Mouse (Mus musculus): ENCODE data around the gene Micall1. TPM values are rescaled to one million over a fixed set of nuclear protein-coding genes. Genes with fewer than 3 reads are reported as not detected.
A peak's percentile ranks its signal among the peaks of the same experiment; 100 is the strongest.

Micall1 gene
- total and polyA plus RNA-seq, 2 experiments from 2014 or later: 10.3 to 35.5 TPM

- DNase-seq (ENCODE audit: low spot score): no peak
- WGBS: 83% methylated on average over 5 of the region's 5 CpGs
- no peak for TF ChIP-seq CTCF (IDR thresholded peaks at IDR 0.05)
- no peak overlapping the region for H3K4me3 ChIP-seq (ENCODE audit: low read depth, low read length)
- H3K4me1 ChIP-seq (ENCODE audit: insufficient read depth, low read length): no peaks in the 10 kb centered on the region
- no peak overlapping the region for H3K27ac ChIP-seq (ENCODE audit: low read depth, low read length)
- H3K4me2 ChIP-seq (ENCODE audit: low read depth, low read length, poor library complexity, severe bottlenecking): no peak overlapping the region
- H3K27me3 ChIP-seq (ENCODE audit: insufficient read depth, low read length): no peaks in the 10 kb centered on the region
- no peak overlapping the region for H3K9ac ChIP-seq (replicated peaks; ENCODE audit: low read length, poor library complexity, severe bottlenecking)
- H3K36me3 ChIP-seq (ENCODE audit: insufficient read depth, low read length): peaks cover 42% of the 10 kb centered on the region
- ATAC-seq (ENCODE audit: low FRiP score): no peak
- no peaks in the 10 kb centered on the region for H3K9me3 ChIP-seq (ENCODE audit: low read length)
Observed at GRCm38 (mm10) chr15:79095483-79095882, 13.2 kb upstream of the Micall1 start.

GRCm38 (mm10) chr15:79096556-79096955 lies 12.1 kb upstream of the Micall1 start:
- Histone ChIP-seq H3K4me3 (ENCODE audit: low read depth, low read length) (no peak overlapping the region), H3K4me1 (ENCODE audit: insufficient read depth, low read length) (no peaks in the 10 kb centered on the region), H3K9ac (replicated peaks; ENCODE audit: low read length, poor library complexity, severe bottlenecking) (no peak overlapping the region), H3K9me3 (ENCODE audit: low read length) (no peaks in the 10 kb centered on the region), H3K4me2 (ENCODE audit: low read depth, low read length, poor library complexity, severe bottlenecking) (no peak overlapping the region), H3K36me3 (ENCODE audit: insufficient read depth, low read length) (peaks cover 32% of the 10 kb centered on the region), H3K27ac (ENCODE audit: low read depth, low read length) (no peak overlapping the region), H3K27me3 (ENCODE audit: insufficient read depth, low read length) (no peaks in the 10 kb centered on the region)
- DNase-seq (ENCODE audit: low spot score): no peak
- no peak for TF ChIP-seq CTCF (IDR thresholded peaks at IDR 0.05)
- WGBS: 65% methylated on average over 3 of the region's 3 CpGs
- ATAC-seq (ENCODE audit: low FRiP score): no peak

GRCm38 (mm10) chr15:79097135-79097534 lies 11.6 kb upstream of the Micall1 start:
- no peak overlapping the region for H3K9ac ChIP-seq (replicated peaks; ENCODE audit: low read length, poor library complexity, severe bottlenecking)
- 40% methylated on average over 2 of the region's 2 CpGs for WGBS
- no peak overlapping the region for H3K27ac ChIP-seq (ENCODE audit: low read depth, low read length)

GRCm38 (mm10) chr15:79097611-79098025 lies 11.1 kb upstream of the Micall1 start:
- 51% methylated on average over 6 of the region's 6 CpGs for WGBS
- Histone ChIP-seq H3K4me1 (ENCODE audit: insufficient read depth, low read length) (no peaks in the 10 kb centered on the region), H3K27ac (ENCODE audit: low read depth, low read length) (0 out of 2 replicates have a peak overlapping the region, but pooled peaks have one; percentile 6), H3K27me3 (ENCODE audit: insufficient read depth, low read length) (no peaks in the 10 kb centered on the region), H3K9ac (replicated peaks; ENCODE audit: low read length, poor library complexity, severe bottlenecking) (no peak overlapping the region), H3K36me3 (ENCODE audit: insufficient read depth, low read length) (peaks cover 24% of the 10 kb centered on the region), H3K9me3 (ENCODE audit: low read length) (no peaks in the 10 kb centered on the region), H3K4me2 (ENCODE audit: low read depth, low read length, poor library complexity, severe bottlenecking) (no peak overlapping the region), H3K4me3 (ENCODE audit: low read depth, low read length) (no peak overlapping the region)
- TF ChIP-seq CTCF (IDR thresholded peaks at IDR 0.05): no peak
- DNase-seq (ENCODE audit: low spot score): peak; percentile 65
- no peak for ATAC-seq (ENCODE audit: low FRiP score)

More at GRCm38 (mm10) chr15:79097135-79097534, 11.6 kb upstream of the Micall1 start:
- Histone ChIP-seq H3K4me3 (ENCODE audit: low read depth, low read length) (no peak overlapping the region), H3K4me2 (ENCODE audit: low read depth, low read length, poor library complexity, severe bottlenecking) (no peak overlapping the region), H3K27me3 (ENCODE audit: insufficient read depth, low read length) (no peaks in the 10 kb centered on the region), H3K9me3 (ENCODE audit: low read length) (no peaks in the 10 kb centered on the region), H3K36me3 (ENCODE audit: insufficient read depth, low read length) (peaks cover 26% of the 10 kb centered on the region), H3K4me1 (ENCODE audit: insufficient read depth, low read length) (no peaks in the 10 kb centered on the region)
- no peak for ATAC-seq (ENCODE audit: low FRiP score)
- no peak for TF ChIP-seq CTCF (IDR thresholded peaks at IDR 0.05)
- no peak for DNase-seq (ENCODE audit: low spot score)

- WGBS: 67% methylated on average over 5 of the region's 5 CpGs
- H3K27ac ChIP-seq (ENCODE audit: low read depth, low read length): no peak overlapping the region
- DNase-seq (ENCODE audit: low spot score): no peak
- no peaks in the 10 kb centered on the region for H3K9me3 ChIP-seq (ENCODE audit: low read length)
- ATAC-seq (ENCODE audit: low FRiP score): no peak
- H3K4me1 ChIP-seq (ENCODE audit: insufficient read depth, low read length): no peaks in the 10 kb centered on the region
- no peak for TF ChIP-seq CTCF (IDR thresholded peaks at IDR 0.05)
- H3K27me3 ChIP-seq (ENCODE audit: insufficient read depth, low read length): no peaks in the 10 kb centered on the region
- H3K36me3 ChIP-seq (ENCODE audit: insufficient read depth, low read length): peaks cover 21% of the 10 kb centered on the region
- no peak overlapping the region for H3K9ac ChIP-seq (replicated peaks; ENCODE audit: low read length, poor library complexity, severe bottlenecking)
- no peak overlapping the region for H3K4me2 ChIP-seq (ENCODE audit: low read depth, low read length, poor library complexity, severe bottlenecking)
- H3K4me3 ChIP-seq (ENCODE audit: low read depth, low read length): no peak overlapping the region
Observed at GRCm38 (mm10) chr15:79098220-79098619, 10.5 kb upstream of the Micall1 start.

GRCm38 (mm10) chr15:79098868-79099267 lies 9.8 kb upstream of the Micall1 start:
- Histone ChIP-seq H3K4me2 (ENCODE audit: low read depth, low read length, poor library complexity, severe bottlenecking) (no peak overlapping the region), H3K36me3 (ENCODE audit: insufficient read depth, low read length) (peaks cover 15% of the 10 kb centered on the region), H3K4me3 (ENCODE audit: low read depth, low read length) (no peak overlapping the region), H3K4me1 (ENCODE audit: insufficient read depth, low read length) (no peaks in the 10 kb centered on the region), H3K9me3 (ENCODE audit: low read length) (no peaks in the 10 kb centered on the region), H3K27me3 (ENCODE audit: insufficient read depth, low read length) (no peaks in the 10 kb centered on the region), H3K27ac (ENCODE audit: low read depth, low read length) (no peak overlapping the region), H3K9ac (replicated peaks; ENCODE audit: low read length, poor library complexity, severe bottlenecking) (no peak overlapping the region)
- no peak for TF ChIP-seq CTCF (IDR thresholded peaks at IDR 0.05)
- WGBS: 57% methylated on average over 7 of the region's 7 CpGs
- no peak for ATAC-seq (ENCODE audit: low FRiP score)
- DNase-seq (ENCODE audit: low spot score): no peak

Data from midbrain, postnatal 0 days (tissue).